Mouse (Mus musculus): ENCODE measurements around the gene Olfr1489.
"Not testable (repeated sequence)": the region's sequence is repeated elsewhere in the genome, so short reads cannot be mapped to it uniquely, and the experiment has no call there.

Olfr1489 gene

DNA sequence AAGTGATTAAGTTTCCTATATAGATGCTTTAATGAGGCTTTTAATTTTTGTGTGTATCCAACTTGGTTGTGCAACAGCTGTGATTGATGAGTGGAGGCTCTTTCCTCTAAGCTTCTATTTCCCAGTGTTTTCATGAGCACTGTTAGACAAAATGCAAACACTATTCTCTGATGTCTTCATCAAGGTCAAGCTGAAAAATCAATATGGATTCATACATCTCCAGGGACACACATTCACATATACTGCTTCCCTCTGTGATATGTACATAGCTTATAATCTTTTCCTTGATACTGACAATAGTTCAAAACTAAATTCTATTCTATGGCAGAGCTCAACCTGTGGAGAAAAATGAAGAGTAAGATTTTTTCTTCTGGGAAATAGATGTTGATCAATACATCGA is at the start of gene Olfr1489:
Gene Olfr1489, plus strand, starts transcription at position 301 of the 400 bp plus-strand sequence.
- DNase-seq = no peak

DNA sequence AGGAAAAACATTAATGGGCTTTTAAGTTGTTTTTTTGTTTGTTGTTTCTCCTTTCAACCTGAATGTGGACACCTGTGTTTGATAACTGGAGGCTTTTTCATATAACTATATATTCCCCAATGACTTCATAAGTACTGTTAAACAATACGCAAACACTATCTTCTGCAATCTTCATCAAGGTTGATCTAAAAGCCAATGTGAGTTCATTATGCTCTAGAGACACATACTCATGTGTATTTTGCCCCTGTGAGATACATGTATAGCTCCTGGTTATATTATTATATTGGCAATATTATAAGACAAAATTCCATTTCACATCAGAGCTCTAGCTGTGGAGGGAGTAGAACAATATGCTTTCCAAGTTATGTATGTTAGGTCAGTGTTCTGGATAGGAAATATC is 48.2 kb upstream of the Olfr1489 start, which contains the start of gene Olfr1484:
Gene Olfr1484, plus strand, starts transcription at position 301 of the 400 bp plus-strand sequence.
- DNase-seq = no peak

DNA sequence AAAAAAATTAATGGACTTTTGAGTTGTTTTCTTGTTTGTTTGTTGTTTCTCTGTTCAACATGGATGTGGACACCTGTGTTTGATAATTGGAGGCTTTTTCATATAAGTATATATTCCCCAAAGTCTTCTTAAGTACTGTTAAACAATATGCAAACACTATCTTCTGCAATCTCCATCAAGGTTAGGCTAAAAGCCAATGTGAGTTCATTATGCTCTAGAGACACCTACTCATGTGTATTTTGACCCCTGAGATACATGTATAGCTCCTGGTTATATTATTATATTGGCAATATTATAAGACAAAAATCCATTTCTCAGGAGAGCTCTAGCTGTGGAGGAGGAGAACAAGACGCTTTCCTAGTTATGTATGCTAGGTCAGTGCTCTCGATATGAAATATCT is 14.3 kb upstream of the Olfr1489 start, which contains the start of gene Olfr1487:
Gene Olfr1487, plus strand, starts transcription at position 301 of the 400 bp plus-strand sequence.
- not testable (repeated sequence) for DNase-seq

DNA sequence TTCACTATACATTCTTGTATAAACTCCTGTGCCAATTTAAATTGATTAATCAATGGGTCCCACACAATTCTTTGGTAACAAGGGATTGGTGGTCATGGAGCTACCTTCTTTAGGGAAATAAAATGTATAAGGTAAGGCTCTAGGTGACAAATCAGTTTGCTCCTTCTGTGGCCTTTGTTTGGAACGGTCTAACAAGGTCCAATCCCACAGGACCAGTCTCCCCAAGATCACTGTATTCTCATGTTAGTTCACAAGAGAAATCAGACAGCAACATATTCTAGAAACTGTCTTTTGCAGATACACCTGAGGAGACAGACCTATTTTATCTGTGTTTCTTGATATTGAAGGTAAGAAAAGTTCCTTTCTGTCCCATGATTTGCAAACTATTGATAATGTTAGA is 19.4 kb downstream of the Olfr1489 start, which contains the start of gene Olfr1490:
Gene Olfr1490, plus strand, starts transcription at position 301 of the 400 bp plus-strand sequence.
- no peak for DNase-seq

Data from lung, postnatal 4 days (tissue).